Mouse (Mus musculus) hindbrain, embryonic 11.5 days (tissue): ENCODE measurements around the gene Ror1. TPM values are rescaled to one million over a fixed set of nuclear protein-coding genes. Genes with fewer than 3 reads are reported as not detected.

Source experiments
- ATAC-seq: fragments of 200-750 bp; cut with Nextera tagmentation; 2 replicates; pipeline ENCODE4 v1.8.0; 2017; ENCODE audit warnings: mild to moderate bottlenecking, moderate TSS enrichment, moderate library complexity; ENCODE audit not compliant: low FRiP score
- DNase-seq: peaks from one replicate; pipeline ENCODE4 v3.0.0-alpha.2; 2015; ENCODE audit warnings: low spot score
- H3K27ac ChIP-seq: fragments of 300-500 bp; sonication (generic); 2 replicates; pipeline ENCODE4 v1.5.1; 2014; ENCODE audit warnings: mild to moderate bottlenecking, low read depth, low read length
- H3K27me3 ChIP-seq: fragments of 300-500 bp; sonication (generic); 2 replicates; pipeline ENCODE4 v1.6.1; 2014; ENCODE audit warnings: mild to moderate bottlenecking, low read length, moderate library complexity, mixed read lengths; ENCODE audit not compliant: control insufficient read depth, insufficient read depth
- H3K36me3 ChIP-seq: fragments of 300-500 bp; sonication (generic); 2 replicates; pipeline ENCODE4 v1.6.1; 2014; ENCODE audit warnings: mild to moderate bottlenecking, low read length, moderate library complexity, mixed read lengths; ENCODE audit not compliant: control insufficient read depth, insufficient read depth
- H3K4me1 ChIP-seq: fragments of 300-500 bp; sonication (generic); replicated peaks from 2 replicates; pipeline ENCODE4 v1.6.1; 2014; ENCODE audit warnings: low read length, mixed read lengths; ENCODE audit not compliant: control insufficient read depth, insufficient read depth
- H3K4me2 ChIP-seq: fragments of 300-500 bp; sonication (generic); replicated peaks from 2 replicates; pipeline ENCODE4 v1.6.1; 2014; ENCODE audit warnings: mild to moderate bottlenecking, low read depth, low read length
- H3K4me3 ChIP-seq: fragments of 300-500 bp; sonication (generic); 2 replicates; pipeline ENCODE4 v1.5.1; 2014; ENCODE audit warnings: low read depth, low read length
- H3K9ac ChIP-seq: fragments of 300-500 bp; sonication (generic); 2 replicates; pipeline ENCODE4 v1.6.1; 2014; ENCODE audit warnings: low read depth, low read length
- H3K9me3 ChIP-seq: fragments of 300-500 bp; sonication (generic); 2 replicates; pipeline ENCODE4 v1.6.1; 2016; ENCODE audit warnings: low read length; ENCODE audit not compliant: control insufficient read depth
- WGBS: fragments of 180-500 bp; shearing (Covaris S2); extraction: QIAGEN DNeasy Blood & Tissue Kit; methylation state at CpG from one replicate; pipeline ENCODE4 v1.1.7; 2014; 5-methylcytosine and 5-hydroxymethylcytosine counted together
- polyA plus RNA-seq: library from polyadenylated mRNA; unstranded; fragments of >200 nt; fragmentation: Nextera tagmentation; extraction: Ambion mirVana; gene quantifications from 2 replicates; pipeline ENCODE4 v1.2.1, GENCODE M21; 2014

The Ror1 gene
- polyA plus RNA-seq, 1 experiment from 2014 or later = 5.7 TPM

DNA sequence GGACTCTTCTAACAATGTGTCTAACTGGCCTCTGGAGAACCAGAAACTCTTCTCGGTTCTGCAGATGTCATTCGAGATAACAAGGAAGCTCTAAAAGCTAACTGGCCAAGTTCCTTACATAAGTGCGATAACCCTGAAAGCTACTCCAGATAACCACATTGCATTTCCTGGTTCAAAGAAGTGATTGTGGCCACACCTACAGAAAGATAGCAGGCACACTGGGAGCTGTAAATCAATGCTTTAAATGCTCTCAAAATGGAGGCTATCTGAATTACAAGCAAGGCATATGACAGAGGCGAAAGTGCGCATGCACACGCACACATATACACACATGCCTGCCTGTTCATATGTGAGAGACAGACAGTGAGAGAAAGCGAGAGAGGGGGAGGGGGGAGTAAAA, 136.9 kb downstream of the Ror1 start:
- DNase-seq = no peak
- H3K9ac ChIP-seq = no peak overlapping the region
- no peak for ATAC-seq
- H3K27ac ChIP-seq = no peak overlapping the region
- H3K27me3 ChIP-seq = no peaks in the 10 kb centered on the region
- H3K4me3 ChIP-seq = no peak overlapping the region
- no peaks in the 10 kb centered on the region for H3K36me3 ChIP-seq
- 88% methylated on average over 7 of the region's 7 CpGs for whole genome bisulfite sequencing
- no peaks in the 10 kb centered on the region for H3K9me3 ChIP-seq
- no peaks in the 10 kb centered on the region for H3K4me1 ChIP-seq
- no peak overlapping the region for H3K4me2 ChIP-seq

GRCm38 (mm10) chr4:100233770-100234169, 138.2 kb downstream of the Ror1 start:
- H3K4me1 ChIP-seq = no peaks in the 10 kb centered on the region
- no peak overlapping the region for H3K4me2 ChIP-seq
- no peak overlapping the region for H3K9ac ChIP-seq

GRCm38 (mm10) chr4:100236339-100236738, 140.7 kb downstream of the Ror1 start:
- H3K9ac ChIP-seq = no peak overlapping the region
- WGBS = 73% methylated on average over 3 of the region's 3 CpGs
- no peak for ATAC-seq
- H3K4me3 ChIP-seq = no peak overlapping the region
- no peaks in the 10 kb centered on the region for H3K9me3 ChIP-seq
- H3K4me1 ChIP-seq = no peaks in the 10 kb centered on the region
- DNase-seq = no peak
- H3K36me3 ChIP-seq = no peaks in the 10 kb centered on the region
- H3K4me2 ChIP-seq = no peak overlapping the region
- no peak overlapping the region for H3K27ac ChIP-seq
- H3K27me3 ChIP-seq = no peaks in the 10 kb centered on the region

More at GRCm38 (mm10) chr4:100233770-100234169, 138.2 kb downstream of the Ror1 start:
- H3K36me3 ChIP-seq = no peaks in the 10 kb centered on the region
- H3K27ac ChIP-seq = no peak overlapping the region
- no peaks in the 10 kb centered on the region for H3K27me3 ChIP-seq
- WGBS = 89% methylated on average over 10 of the region's 10 CpGs
- no peaks in the 10 kb centered on the region for H3K9me3 ChIP-seq
- DNase-seq = no peak
- no peak overlapping the region for H3K4me3 ChIP-seq
- no peak for ATAC-seq

GRCm38 (mm10) chr4:100242061-100242756, 146.6 kb downstream of the Ror1 start:
- H3K4me3 ChIP-seq = no peak overlapping the region
- H3K27ac ChIP-seq = no peak overlapping the region
- no peak overlapping the region for H3K9ac ChIP-seq
- no peaks in the 10 kb centered on the region for H3K36me3 ChIP-seq
- DNase-seq = no peak
- no peak overlapping the region for H3K4me2 ChIP-seq
- no peaks in the 10 kb centered on the region for H3K4me1 ChIP-seq
- H3K27me3 ChIP-seq = no peaks in the 10 kb centered on the region
- no peaks in the 10 kb centered on the region for H3K9me3 ChIP-seq
- ATAC-seq = no peak
- 82% methylated on average over 6 of the region's 6 CpGs for WGBS

DNA sequence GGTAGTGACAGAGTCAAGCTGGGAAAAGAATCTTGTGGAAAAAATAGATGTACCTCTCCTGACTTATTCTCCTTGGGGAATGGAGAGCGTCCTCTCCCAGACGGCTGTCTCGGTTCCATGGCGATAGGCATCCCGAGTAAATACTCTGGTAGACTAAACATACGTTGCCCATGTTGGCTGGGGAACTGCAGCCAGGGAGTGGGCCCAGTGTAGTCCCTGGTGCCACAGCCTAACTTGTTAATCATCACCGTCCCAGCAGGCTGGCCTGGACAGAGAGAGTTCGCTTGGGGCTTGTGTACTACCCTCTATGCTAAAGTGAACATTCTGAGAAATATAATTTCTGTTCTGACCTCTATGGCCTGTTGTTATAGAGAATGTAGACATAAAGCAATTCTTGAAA, 148.7 kb downstream of the Ror1 start:
- Histone ChIP-seq H3K4me3 (no peak overlapping the region), H3K4me1 (no peaks in the 10 kb centered on the region), H3K36me3 (no peaks in the 10 kb centered on the region), H3K9me3 (no peaks in the 10 kb centered on the region), H3K4me2 (no peak overlapping the region), H3K9ac (no peak overlapping the region), H3K27ac (no peak overlapping the region), H3K27me3 (no peaks in the 10 kb centered on the region)
- WGBS = 77% methylated on average over 8 of the region's 8 CpGs
- DNase-seq (no peak), ATAC-seq (no peak)

DNA sequence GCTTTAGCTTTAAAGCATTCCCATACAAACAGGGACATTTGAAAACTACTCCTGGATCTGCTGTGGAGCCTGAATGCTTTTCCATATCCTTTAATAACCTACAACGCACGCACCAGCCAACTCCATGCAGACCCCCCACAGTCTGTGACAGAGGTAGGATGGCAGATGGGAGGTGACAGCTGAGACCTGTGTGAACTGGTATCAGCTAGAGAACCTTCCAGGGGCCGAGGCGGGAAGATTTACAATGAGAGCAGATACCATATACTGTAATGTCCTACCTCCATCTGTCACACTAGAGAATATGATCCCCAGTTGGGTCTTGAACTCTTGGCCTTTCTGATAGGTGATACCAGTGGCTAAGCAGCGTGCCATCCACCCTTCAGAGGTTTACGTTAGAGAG, 149.1 kb downstream of the Ror1 start:
- WGBS = 81% methylated on average over 6 of the region's 6 CpGs
- Histone ChIP-seq H3K9ac (no peak overlapping the region), H3K27ac (no peak overlapping the region), H3K4me1 (no peaks in the 10 kb centered on the region), H3K27me3 (no peaks in the 10 kb centered on the region), H3K9me3 (no peaks in the 10 kb centered on the region), H3K36me3 (no peaks in the 10 kb centered on the region), H3K4me3 (no peak overlapping the region), H3K4me2 (no peak overlapping the region)
- ATAC-seq (no peak), DNase-seq (no peak)

DNA sequence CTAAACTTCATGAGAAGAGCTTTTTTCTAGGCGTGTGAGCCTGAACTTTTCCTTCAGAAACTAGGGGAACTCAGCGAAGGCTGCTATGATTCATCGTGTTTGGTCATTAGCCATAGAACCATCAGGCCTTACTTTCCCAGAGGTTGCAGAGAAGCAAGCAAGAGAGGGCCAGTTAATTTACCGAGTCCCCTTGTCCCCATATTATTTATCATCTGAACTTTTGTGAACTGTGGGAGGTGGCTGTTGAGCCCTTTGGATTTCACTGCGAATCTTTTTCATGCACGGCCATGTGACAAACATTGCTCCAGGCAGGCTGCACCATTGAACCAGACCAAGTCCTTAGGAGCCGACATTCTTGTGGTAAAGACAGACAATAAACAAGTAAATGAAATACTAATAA, 152.2 kb downstream of the Ror1 start:
- ATAC-seq (no peak), DNase-seq (no peak)
- Histone ChIP-seq H3K27me3 (no peaks in the 10 kb centered on the region), H3K9me3 (no peaks in the 10 kb centered on the region), H3K9ac (no peak overlapping the region), H3K4me2 (no peak overlapping the region), H3K4me3 (no peak overlapping the region), H3K36me3 (no peaks in the 10 kb centered on the region), H3K27ac (no peak overlapping the region), H3K4me1 (no peaks in the 10 kb centered on the region)
- 81% methylated on average over 7 of the region's 7 CpGs for WGBS

GRCm38 (mm10) chr4:100248273-100248672, 152.7 kb downstream of the Ror1 start:
- Histone ChIP-seq H3K4me1 (no peaks in the 10 kb centered on the region), H3K4me3 (no peak overlapping the region), H3K27ac (no peak overlapping the region), H3K9me3 (no peaks in the 10 kb centered on the region), H3K9ac (no peak overlapping the region), H3K4me2 (no peak overlapping the region), H3K36me3 (no peaks in the 10 kb centered on the region), H3K27me3 (no peaks in the 10 kb centered on the region)
- DNase-seq (no peak), ATAC-seq (no peak)
- 88% methylated on average over 2 of the region's 2 CpGs for WGBS

DNA sequence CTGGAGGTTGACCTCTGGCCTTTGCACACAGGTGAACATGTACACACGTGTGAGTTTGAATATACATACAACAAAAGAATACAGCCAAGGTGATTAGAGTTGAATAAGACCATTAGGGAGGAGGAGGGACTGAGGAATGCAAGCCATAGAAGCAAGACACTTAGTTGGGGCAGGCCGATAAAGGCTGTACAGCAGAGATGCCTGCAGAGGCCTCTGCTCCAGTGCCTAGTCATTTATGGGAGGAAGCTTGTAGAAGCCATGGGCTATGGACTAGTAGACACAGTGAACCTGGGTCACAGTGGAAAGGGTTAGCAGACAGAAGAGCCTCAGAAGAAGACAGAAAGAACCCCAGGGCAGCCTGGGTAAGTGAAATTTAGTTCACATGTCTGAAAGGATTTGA, 155.7 kb downstream of the Ror1 start:
- no peaks in the 10 kb centered on the region for H3K36me3 ChIP-seq
- 76% methylated on average over 2 of the region's 2 CpGs for WGBS
- DNase-seq (no peak), ATAC-seq (no peak)
- no peaks in the 10 kb centered on the region for H3K4me1 ChIP-seq
- no peak overlapping the region for H3K9ac ChIP-seq
- H3K27ac ChIP-seq = no peak overlapping the region
- no peak overlapping the region for H3K4me2 ChIP-seq
- H3K27me3 ChIP-seq = no peaks in the 10 kb centered on the region
- H3K4me3 ChIP-seq = no peak overlapping the region
- no peaks in the 10 kb centered on the region for H3K9me3 ChIP-seq
